Mouse (Mus musculus) embryonic fibroblast, embryonic 13.5 days (primary cell): ENCODE data around the gene Tbc1d1.

Experiments used
- CTCF ChIP-seq: IDR thresholded peaks from 2 replicates; pipeline ENCODE4 v1.5.1; 2011; ENCODE audit warnings: mild to moderate bottlenecking, control low read depth, low read length, moderate library complexity, borderline replicate concordance; ENCODE audit not compliant: insufficient read depth
- POLR2A ChIP-seq: IDR thresholded peaks from 2 replicates; pipeline ENCODE4 v1.6.1; 2011; ENCODE audit warnings: low read depth, mild to moderate bottlenecking, control low read depth, low read length, moderate library complexity

- peak; percentile 84; the same call in 1 of the 2 replicates for TF ChIP-seq CTCF
- TF ChIP-seq POLR2A, result no peak
Measured at GRCm38 (mm10) chr5:64289202-64290060, 133.3 kb downstream of the Tbc1d1 start.
